Mouse (Mus musculus) limb, embryonic 12.5 days (tissue): ENCODE results near the gene Plk4. TPM values are rescaled to one million over a fixed set of nuclear protein-coding genes. Genes with fewer than 3 reads are reported as not detected.
"Not testable (repeated sequence)": the region's sequence is repeated elsewhere in the genome, so short reads cannot be mapped to it uniquely, and the experiment has no call there.

ENCODE experiments used
- ATAC-seq: fragments of 200-750 bp; cut with Nextera tagmentation; 2 replicates; pipeline ENCODE4 v1.8.0; 2017; ENCODE audit warnings: low read depth, moderate TSS enrichment; ENCODE audit not compliant: insufficient number of reproducible peaks, insufficient read depth, low FRiP score, low TSS enrichment
- H3K27ac ChIP-seq: fragments of 300-500 bp; sonication (generic); 2 replicates; pipeline ENCODE4 v1.5.1; 2016; ENCODE audit warnings: mild to moderate bottlenecking, moderate library complexity
- H3K27me3 ChIP-seq: fragments of 300-500 bp; sonication (generic); 2 replicates; pipeline ENCODE4 v1.6.1; 2016; ENCODE audit warnings: mild to moderate bottlenecking, moderate library complexity
- H3K36me3 ChIP-seq: fragments of 300-500 bp; sonication (generic); 2 replicates; pipeline ENCODE4 v1.6.1; 2016; ENCODE audit warnings: mild to moderate bottlenecking, moderate library complexity
- H3K4me1 ChIP-seq: fragments of 300-500 bp; sonication (generic); replicated peaks from 2 replicates; pipeline ENCODE4 v1.6.1; 2016
- H3K4me2 ChIP-seq: fragments of 300-500 bp; sonication (generic); 2 replicates; pipeline ENCODE4 v1.6.1; 2016; ENCODE audit warnings: mild to moderate bottlenecking, moderate library complexity
- H3K4me3 ChIP-seq: fragments of 300-500 bp; sonication (generic); replicated peaks from 2 replicates; pipeline ENCODE4 v1.5.1; 2016; ENCODE audit warnings: mild to moderate bottlenecking
- H3K9ac ChIP-seq: fragments of 300-500 bp; sonication (generic); replicated peaks from 2 replicates; pipeline ENCODE4 v1.6.1; 2016; ENCODE audit warnings: mild to moderate bottlenecking, moderate library complexity
- H3K9me3 ChIP-seq: fragments of 300-500 bp; sonication (generic); 2 replicates; pipeline ENCODE4 v1.6.1; 2016; ENCODE audit warnings: mild to moderate bottlenecking, moderate library complexity
- WGBS: fragments of 180-500 bp; shearing (Covaris S2); methylation state at CpG from one replicate; pipeline ENCODE4 v1.1.7; 2016; 5-methylcytosine and 5-hydroxymethylcytosine counted together
- polyA plus RNA-seq: library from polyadenylated mRNA; unstranded; fragments of >200 nt; fragmentation: Nextera tagmentation; extraction: Ambion mirVana; gene quantifications from 2 replicates; pipeline ENCODE4 v1.2.1, GENCODE M21; 2016

Plk4 gene
- polyA plus RNA-seq, 1 experiment from 2014 or later: 68.8 TPM

- H3K9me3 ChIP-seq, H3K4me3 ChIP-seq, ATAC-seq, H3K27me3 ChIP-seq, H3K9ac ChIP-seq, H3K27ac ChIP-seq, H3K4me1 ChIP-seq, H3K36me3 ChIP-seq: not testable (repeated sequence)
- WGBS: 80% methylated on average over 6 of the region's 6 CpGs
- H3K4me2 ChIP-seq: peak overlapping the region; percentile 65
Observed at GRCm38 (mm10) chr3:40845521-40845920, 45.7 kb downstream of the Plk4 start.

- H3K4me1 ChIP-seq, H3K27me3 ChIP-seq, H3K36me3 ChIP-seq, H3K9me3 ChIP-seq: not testable (repeated sequence)
- peak within 1 kb of the TSS; percentile 74 for H3K27ac ChIP-seq
- H3K9ac ChIP-seq: peak within 1 kb of the TSS; percentile 57
- ATAC-seq: peak; percentile 98
- WGBS: under 1% methylated on average over 39 of the region's 39 CpGs
- H3K4me2 ChIP-seq: peak within 1 kb of the TSS; percentile 65
- peak within 1 kb of the TSS; percentile 49 for H3K4me3 ChIP-seq
Observed at GRCm38 (mm10) chr3:40846473-40846956, 46.7 kb downstream of the Plk4 start, which contains the start of gene Mfsd8. Mfsd8 (minus strand) TSS chr3:40846886.

- Histone ChIP-seq H3K4me3 (peak within 1 kb of the TSS; percentile 49), H3K4me2 (peak within 1 kb of the TSS; percentile 65), H3K27ac (peak within 1 kb of the TSS; percentile 74), H3K9ac (peak within 1 kb of the TSS; percentile 57)
- H3K9me3 ChIP-seq, H3K4me1 ChIP-seq, H3K36me3 ChIP-seq, H3K27me3 ChIP-seq, ATAC-seq: not testable (repeated sequence)
- 0% methylated on average over 2 of the region's 4 CpGs for WGBS
Observed at GRCm38 (mm10) chr3:40846957-40847017, 47.0 kb downstream of the Plk4 start, which contains the start of gene Abhd18. Abhd18 (plus strand) TSS chr3:40846970.

- ATAC-seq: not testable (repeated sequence)
- under 1% methylated on average over 18 of the region's 21 CpGs for WGBS
Observed at GRCm38 (mm10) chr3:40847018-40847417, 47.2 kb downstream of the Plk4 start.

GRCm38 (mm10) chr3:40847936-40848335 lies 48.1 kb downstream of the Plk4 start:
- H3K27ac ChIP-seq, H3K36me3 ChIP-seq, H3K9me3 ChIP-seq, H3K4me2 ChIP-seq, H3K27me3 ChIP-seq, ATAC-seq, H3K4me3 ChIP-seq, H3K9ac ChIP-seq, H3K4me1 ChIP-seq: not testable (repeated sequence)
- 93% methylated on average over 2 of the region's 2 CpGs for WGBS

More at GRCm38 (mm10) chr3:40847018-40847417, 47.2 kb downstream of the Plk4 start:
- H3K4me1 ChIP-seq, H3K36me3 ChIP-seq, H3K27me3 ChIP-seq, H3K27ac ChIP-seq, H3K9me3 ChIP-seq: not testable (repeated sequence)
- peak overlapping the region; percentile 49 for H3K4me3 ChIP-seq
- peak overlapping the region; percentile 65 for H3K4me2 ChIP-seq
- peak overlapping the region; percentile 44 for H3K9ac ChIP-seq

- WGBS: 96% methylated on average over 3 of the region's 3 CpGs
- H3K36me3 ChIP-seq, H3K27ac ChIP-seq, ATAC-seq, H3K27me3 ChIP-seq, H3K4me3 ChIP-seq, H3K4me1 ChIP-seq, H3K9ac ChIP-seq, H3K9me3 ChIP-seq, H3K4me2 ChIP-seq: not testable (repeated sequence)
Observed at GRCm38 (mm10) chr3:40853123-40853738, 53.4 kb downstream of the Plk4 start.

Other genes starting within 250 kb of the Plk4 start
- gene Slc25a31, start 91.2 kb upstream of the Plk4 start, polyA plus RNA-seq: 0.19 and 0.47 TPM in 2 replicates
- 3.9 and 4.1 TPM in 2 replicates for gene Hspa4l, start 55.5 kb upstream of the Plk4 start, polyA plus RNA-seq
- gene Mfsd8, start 46.9 kb downstream of the Plk4 start, polyA plus RNA-seq: 5.6 and 6.8 TPM in 2 replicates
- gene Abhd18, start 47.0 kb downstream of the Plk4 start, polyA plus RNA-seq: 7.3 and 11.3 TPM in 2 replicates
- 0.14 and 0.23 TPM in 2 replicates for gene 1700034I23Rik, start 102.5 kb downstream of the Plk4 start, polyA plus RNA-seq
- 0.85 and 1.1 TPM in 2 replicates for gene Larp1b, start 149.8 kb downstream of the Plk4 start, polyA plus RNA-seq